Mouse (Mus musculus) Patski (cell line): ENCODE data around the gene Fam24a. TPM values are rescaled to one million over a fixed set of nuclear protein-coding genes. Genes with fewer than 3 reads are reported as not detected.
A peak's percentile ranks its signal among the peaks of the same experiment; 100 is the strongest.

ENCODE experiments used
- ATAC-seq: fragments of 100-300 bp; one replicate; pipeline ENCODE4 v1.8.0; 2021
- CTCF ChIA-PET: fragments of 350-600 bp; sonication (Branson Sonifier 250); formaldehyde crosslinking; loops from one replicate; lab custom pipeline; 2022; ENCODE audit warnings: inconsistent platforms; lab: Charles Lee
- POLR2A ChIA-PET: fragments of 350-600 bp; sonication (Branson Sonifier 250); formaldehyde crosslinking; loops from one replicate; lab custom pipeline; 2022; ENCODE audit warnings: antibody characterized with exemption, inconsistent platforms; lab: Charles Lee
- DNase-seq: peaks from one replicate; pipeline ENCODE4 v3.0.0-alpha.2; 2011; ENCODE audit warnings: low read depth, low spot score
- H3K27me3 ChIP-seq: fragments of 371-371 bp; one replicate; pipeline ENCODE4 v1.5.1; 2021
- CTCF ChIP-seq: fragments of 100-300 bp; IDR thresholded peaks from one replicate; pipeline ENCODE4 v1.5.1; 2021
- in situ Hi-C: fragments of 300-500 bp; cut with MboI; formaldehyde crosslinking; loops from 3 replicates; pipeline ENCODE4 v1.11.1; 2018; ENCODE audit warnings: low pct_unique_long_range_greater_than_20kb, mixed read lengths
- polyA plus RNA-seq: library from polyadenylated mRNA; unstranded; gene quantifications from one replicate; pipeline ENCODE4 v1.2.3, GENCODE M21; 2021

The Fam24a gene
- polyA plus RNA-seq, 1 experiment from 2014 or later = not detected

GRCm38 (mm10) chr7:131337502-131338068 lies 3.9 kb downstream of the Fam24a start:
- CTCF ChIA-PET = no interaction called here
- in situ Hi-C loops = no loop called here
- no peak for ATAC-seq
- POLR2A ChIA-PET = no interaction called here
- H3K27me3 ChIP-seq = no peaks in the 10 kb centered on the region
- DNase-seq = no peak
- no peak for TF ChIP-seq CTCF

GRCm38 (mm10) chr7:131345856-131346541 lies 12.3 kb downstream of the Fam24a start:
- DNase-seq = peak; percentile 24
- H3K27me3 ChIP-seq = no peaks in the 10 kb centered on the region
- CTCF ChIA-PET = interaction anchor here (1.2 to 1.9 kb wide), 3 partner anchors 9 to 30 kb away, joined by 3 to 6 read pairs (median 4); partner anchors contain the start of gene Fam24b
- POLR2A ChIA-PET = no interaction called here
- in situ Hi-C loops = no loop called here
- no peak for TF ChIP-seq CTCF
- ATAC-seq = peak; percentile 86

GRCm38 (mm10) chr7:131356105-131356504 lies 22.4 kb downstream of the Fam24a start:
- ChIA-PET POLR2A (no interaction called here), CTCF (interaction anchor here (1.5 kb wide), 1 partner anchor 10 kb away, joined by 4 read pairs; no protein-coding TSS in a partner anchor)
- no peak for DNase-seq
- ATAC-seq = no peak
- in situ Hi-C loops = loop anchor here (25.0 kb wide), 1 partner anchor 1744 kb away; no protein-coding TSS in a partner anchor
- TF ChIP-seq CTCF = no peak
- H3K27me3 ChIP-seq = no peaks in the 10 kb centered on the region

- POLR2A ChIA-PET = no interaction called here
- DNase-seq = no peak
- TF ChIP-seq CTCF = no peak
- no peaks in the 10 kb centered on the region for H3K27me3 ChIP-seq
- ATAC-seq = peak; percentile 45
- in situ Hi-C loops = loop anchor here (25.0 kb wide), 1 partner anchor 1750 kb away; no protein-coding TSS in a partner anchor
- CTCF ChIA-PET = no interaction called here
Observed at GRCm38 (mm10) chr7:131362269-131362614, 28.6 kb downstream of the Fam24a start.

GRCm38 (mm10) chr7:131362615-131363300 lies 29.1 kb downstream of the Fam24a start, which contains the start of gene 2310057M21Rik:
Gene 2310057M21Rik, minus strand, starts transcription at chr7:131362759.
- H3K27me3 ChIP-seq = no peaks in the 10 kb centered on the region
- in situ Hi-C loops = loop anchor here (25.0 kb wide), 1 partner anchor 1750 kb away; no protein-coding TSS in a partner anchor
- ChIA-PET POLR2A (interaction anchor here (1.3 kb wide), 1 partner anchor 9 kb away, joined by 4 read pairs; the partner anchor contains the start of gene Pstk), CTCF (no interaction called here)
- no peak for TF ChIP-seq CTCF
- ATAC-seq (peak; percentile 83), DNase-seq (peak; percentile 93)

GRCm38 (mm10) chr7:131364131-131364530 lies 30.5 kb downstream of the Fam24a start:
- TF ChIP-seq CTCF = no peak

GRCm38 (mm10) chr7:131370648-131371469 lies 37.2 kb downstream of the Fam24a start, which contains the start of gene Pstk:
Gene Pstk, plus strand, starts transcription at chr7:131371141.
- ATAC-seq (peak; percentile 94), DNase-seq (peak; percentile 33)
- ChIA-PET POLR2A (interaction anchor here (1.2 to 1.3 kb wide), 3 partner anchors 8 to 39 kb away, joined by 4 to 5 read pairs (median 4); partner anchors contain the start of genes 2310057M21Rik and Ikzf5), CTCF (interaction anchor here (0.9 to 2.0 kb wide), 5 partner anchors 11 to 29 kb away, joined by 3 to 6 read pairs (median 4); no protein-coding TSS in a partner anchor)
- H3K27me3 ChIP-seq = no peaks in the 10 kb centered on the region
- peak; percentile 96 for TF ChIP-seq CTCF
- in situ Hi-C loops = loop anchor here (25.0 kb wide), 1 partner anchor 1759 kb away; no protein-coding TSS in a partner anchor

More at GRCm38 (mm10) chr7:131364131-131364530, 30.5 kb downstream of the Fam24a start:
- POLR2A ChIA-PET = no interaction called here
- ATAC-seq (no peak), DNase-seq (no peak)
- in situ Hi-C loops = loop anchor here (25.0 kb wide), 1 partner anchor 1752 kb away; no protein-coding TSS in a partner anchor
- CTCF ChIA-PET = no interaction called here
- H3K27me3 ChIP-seq = no peaks in the 10 kb centered on the region

GRCm38 (mm10) chr7:131371470-131371860 lies 37.8 kb downstream of the Fam24a start:
- ChIA-PET POLR2A (interaction anchor here (1.2 to 1.3 kb wide), 3 partner anchors 8 to 38 kb away, joined by 4 to 5 read pairs (median 4); partner anchors contain the start of genes 2310057M21Rik and Ikzf5), CTCF (interaction anchor here (0.9 to 1.4 kb wide), 2 partner anchors 11 to 15 kb away, joined by 4 read pairs; no protein-coding TSS in a partner anchor)
- in situ Hi-C loops = loop anchor here (25.0 kb wide), 1 partner anchor 1759 kb away; no protein-coding TSS in a partner anchor
- TF ChIP-seq CTCF = no peak
- DNase-seq (peak; percentile 7), ATAC-seq (no peak)
- no peaks in the 10 kb centered on the region for H3K27me3 ChIP-seq
